Mouse (Mus musculus): ENCODE results near the gene Nudt8. TPM values are rescaled to one million over a fixed set of nuclear protein-coding genes. Genes with fewer than 3 reads are reported as not detected.
"Not testable (repeated sequence)": the region's sequence is repeated elsewhere in the genome, so short reads cannot be mapped to it uniquely, and the experiment has no call there.

The Nudt8 gene
- polyA plus RNA-seq, 1 experiment from 2014 or later: 41.0 TPM

DNA sequence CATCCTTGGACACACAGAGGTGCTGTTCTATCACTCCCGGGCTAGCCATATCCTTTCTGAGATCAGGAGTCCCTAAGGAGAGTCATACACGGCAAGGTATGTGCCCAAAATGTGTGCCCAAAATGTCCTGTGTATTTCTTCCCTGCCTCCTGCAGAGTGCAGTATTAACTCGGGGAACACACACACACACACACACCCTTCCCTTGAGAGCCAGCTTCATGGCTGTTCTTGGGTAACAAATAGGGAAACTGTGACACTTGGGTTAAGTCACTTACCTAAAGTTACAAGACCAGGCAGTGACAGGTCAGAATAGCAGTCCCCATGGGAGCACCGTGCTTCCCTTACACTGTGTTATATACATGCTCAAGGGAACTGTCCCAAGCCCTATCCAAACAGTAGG, 36.4 kb upstream of the Nudt8 start:
- H3K27ac ChIP-seq (ENCODE audit: poor library complexity, severe bottlenecking): no peak overlapping the region
- H3K4me1 ChIP-seq (replicated peaks): peaks cover 17% of the 10 kb centered on the region
- H3K36me3 ChIP-seq: no peaks in the 10 kb centered on the region
- WGBS: 67% methylated on average over 4 of the region's 4 CpGs
- H3K4me3 ChIP-seq: no peak overlapping the region
- no peaks in the 10 kb centered on the region; the same call in 1 of the 2 replicates for H3K9me3 ChIP-seq (replicated peaks)
- H3K27me3 ChIP-seq (replicated peaks): no peaks in the 10 kb centered on the region
- no peak overlapping the region for H3K9ac ChIP-seq
- no peak overlapping the region for H3K4me2 ChIP-seq
- ATAC-seq (ENCODE audit: insufficient number of reproducible peaks, low FRiP score): no peak

- WGBS: 64% methylated on average over 11 of the region's 11 CpGs
- peaks cover 19% of the 10 kb centered on the region for H3K4me1 ChIP-seq (replicated peaks)
- no peak overlapping the region for H3K4me2 ChIP-seq
- H3K27me3 ChIP-seq (replicated peaks): peaks cover 17% of the 10 kb centered on the region
- no peak for ATAC-seq (ENCODE audit: insufficient number of reproducible peaks, low FRiP score)
- H3K9me3 ChIP-seq (replicated peaks): no peaks in the 10 kb centered on the region
- no peak overlapping the region for H3K27ac ChIP-seq (ENCODE audit: poor library complexity, severe bottlenecking)
- no peaks in the 10 kb centered on the region for H3K36me3 ChIP-seq
- H3K9ac ChIP-seq: no peak overlapping the region
- H3K4me3 ChIP-seq: no peak overlapping the region
Observed at GRCm38 (mm10) chr19:3966330-3967075, 33.9 kb upstream of the Nudt8 start.

- H3K36me3 ChIP-seq: no peaks in the 10 kb centered on the region
- no peak overlapping the region for H3K27ac ChIP-seq (ENCODE audit: poor library complexity, severe bottlenecking)
- H3K4me1 ChIP-seq (replicated peaks): peaks cover 19% of the 10 kb centered on the region
- no peak overlapping the region for H3K4me3 ChIP-seq
- H3K27me3 ChIP-seq (replicated peaks): peaks cover 22% of the 10 kb centered on the region
- H3K9me3 ChIP-seq (replicated peaks): no peaks in the 10 kb centered on the region
- whole genome bisulfite sequencing: 29% methylated on average over 3 of the region's 3 CpGs
- no peak overlapping the region for H3K9ac ChIP-seq
- ATAC-seq (ENCODE audit: insufficient number of reproducible peaks, low FRiP score): no peak
- H3K4me2 ChIP-seq: no peak overlapping the region
Observed at GRCm38 (mm10) chr19:3967258-3967657, 33.1 kb upstream of the Nudt8 start.

GRCm38 (mm10) chr19:3972229-3972628, 28.2 kb upstream of the Nudt8 start, which contains the start of gene Aldh3b2:
Gene Aldh3b2, plus strand, starts transcription at chr19:3972328.
- Histone ChIP-seq H3K27ac (ENCODE audit: poor library complexity, severe bottlenecking) (no peak within 1 kb of the TSS), H3K9ac (no peak within 1 kb of the TSS), H3K36me3 (no peaks in the 10 kb centered on the region), H3K9me3 (replicated peaks) (no peaks in the 10 kb centered on the region), H3K4me1 (replicated peaks) (peaks cover 16% of the 10 kb centered on the region), H3K27me3 (replicated peaks) (peaks cover 44% of the 10 kb centered on the region), H3K4me2 (no peak within 1 kb of the TSS), H3K4me3 (no peak within 1 kb of the TSS)
- 42% methylated on average over 9 of the region's 9 CpGs for WGBS
- no peak for ATAC-seq (ENCODE audit: insufficient number of reproducible peaks, low FRiP score)

DNA sequence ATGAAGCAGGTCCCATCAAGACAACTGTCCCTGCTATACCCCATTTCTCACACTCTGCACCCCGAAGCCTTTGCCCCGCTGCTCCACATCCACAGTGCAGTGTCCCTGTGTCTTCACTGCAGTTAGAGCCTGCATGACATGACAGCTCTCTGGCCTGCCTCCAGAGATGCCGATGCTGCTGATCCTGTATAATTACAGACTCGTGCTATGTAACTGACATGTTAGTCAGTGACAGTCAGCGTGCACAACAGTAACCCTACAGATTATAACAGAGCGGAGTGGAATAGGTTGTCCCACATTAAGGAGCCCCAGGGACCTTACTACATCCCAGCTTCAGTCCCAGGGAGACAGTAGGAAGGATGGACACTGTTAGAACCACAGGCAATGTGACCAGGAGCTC, 25.8 kb upstream of the Nudt8 start:
- not testable (repeated sequence) for H3K4me1 ChIP-seq (replicated peaks); H3K9me3 ChIP-seq (replicated peaks)
- WGBS: 81% methylated on average over 6 of the region's 6 CpGs

GRCm38 (mm10) chr19:3975866-3976265, 24.5 kb upstream of the Nudt8 start:
- WGBS: 73% methylated on average over 2 of the region's 2 CpGs
- no peak for ATAC-seq (ENCODE audit: insufficient number of reproducible peaks, low FRiP score)

More for the DNA sequence above, 25.8 kb upstream of the Nudt8 start:
- H3K4me2 ChIP-seq; H3K4me3 ChIP-seq; H3K9ac ChIP-seq; H3K27ac ChIP-seq (ENCODE audit: poor library complexity, severe bottlenecking); H3K36me3 ChIP-seq; ATAC-seq (ENCODE audit: insufficient number of reproducible peaks, low FRiP score): not testable (repeated sequence)
- H3K27me3 ChIP-seq (replicated peaks): peaks cover 39% of the 10 kb centered on the region

DNA sequence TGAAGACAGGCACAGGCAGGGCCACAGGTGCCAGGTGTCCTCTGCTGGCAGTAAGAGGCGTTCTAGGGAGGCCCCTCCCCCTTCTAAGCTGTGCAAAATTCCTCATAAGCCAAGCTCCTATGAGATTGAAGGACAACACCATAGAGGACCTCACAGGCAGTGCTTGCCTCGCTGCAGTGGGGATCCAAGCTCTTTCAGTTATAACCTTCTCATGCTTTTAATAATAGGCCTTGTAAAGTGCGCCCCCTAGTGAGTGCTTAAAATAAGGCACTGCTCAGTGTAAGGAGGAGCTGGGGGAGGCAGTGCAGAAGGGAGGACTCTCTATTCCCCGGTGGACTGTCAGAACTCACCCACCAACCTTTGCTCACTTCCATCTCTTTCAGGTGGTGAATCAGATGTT, 20.1 kb upstream of the Nudt8 start:
- 0 out of 2 replicates have a peak, but pooled peaks have one; percentile 56 for ATAC-seq (ENCODE audit: insufficient number of reproducible peaks, low FRiP score)
- Histone ChIP-seq H3K4me3 (no peak overlapping the region), H3K4me2 (no peak overlapping the region), H3K4me1 (replicated peaks) (peaks cover 12% of the 10 kb centered on the region), H3K27ac (ENCODE audit: poor library complexity, severe bottlenecking) (no peak overlapping the region), H3K9ac (no peak overlapping the region), H3K9me3 (replicated peaks) (no peaks in the 10 kb centered on the region; the same call in 1 of the 2 replicates), H3K27me3 (replicated peaks) (peaks cover 4% of the 10 kb centered on the region; the same call in 1 of the 2 replicates), H3K36me3 (no peaks in the 10 kb centered on the region)
- WGBS: 11% methylated on average over 4 of the region's 4 CpGs

More at GRCm38 (mm10) chr19:3975866-3976265, 24.5 kb upstream of the Nudt8 start:
- no peak overlapping the region for H3K4me3 ChIP-seq
- no peaks in the 10 kb centered on the region for H3K36me3 ChIP-seq
- peaks cover 27% of the 10 kb centered on the region for H3K27me3 ChIP-seq (replicated peaks)
- H3K27ac ChIP-seq (ENCODE audit: poor library complexity, severe bottlenecking): no peak overlapping the region
- no peak overlapping the region for H3K9ac ChIP-seq
- no peaks in the 10 kb centered on the region for H3K4me1 ChIP-seq (replicated peaks)
- H3K4me2 ChIP-seq: no peak overlapping the region
- H3K9me3 ChIP-seq (replicated peaks): no peaks in the 10 kb centered on the region; the same call in 1 of the 2 replicates

- H3K9me3 ChIP-seq (replicated peaks): no peaks in the 10 kb centered on the region; the same call in 1 of the 2 replicates
- no peak overlapping the region for H3K4me2 ChIP-seq
- no peaks in the 10 kb centered on the region for H3K36me3 ChIP-seq
- no peak for ATAC-seq (ENCODE audit: insufficient number of reproducible peaks, low FRiP score)
- H3K4me1 ChIP-seq (replicated peaks): peaks cover 18% of the 10 kb centered on the region
- H3K4me3 ChIP-seq: no peak overlapping the region
- H3K27ac ChIP-seq (ENCODE audit: poor library complexity, severe bottlenecking): no peak overlapping the region
- no peak overlapping the region for H3K9ac ChIP-seq
- 64% methylated on average over 9 of the region's 9 CpGs for WGBS
- no peaks in the 10 kb centered on the region for H3K27me3 ChIP-seq (replicated peaks)
Observed at GRCm38 (mm10) chr19:3980917-3981316, 19.5 kb upstream of the Nudt8 start.

DNA sequence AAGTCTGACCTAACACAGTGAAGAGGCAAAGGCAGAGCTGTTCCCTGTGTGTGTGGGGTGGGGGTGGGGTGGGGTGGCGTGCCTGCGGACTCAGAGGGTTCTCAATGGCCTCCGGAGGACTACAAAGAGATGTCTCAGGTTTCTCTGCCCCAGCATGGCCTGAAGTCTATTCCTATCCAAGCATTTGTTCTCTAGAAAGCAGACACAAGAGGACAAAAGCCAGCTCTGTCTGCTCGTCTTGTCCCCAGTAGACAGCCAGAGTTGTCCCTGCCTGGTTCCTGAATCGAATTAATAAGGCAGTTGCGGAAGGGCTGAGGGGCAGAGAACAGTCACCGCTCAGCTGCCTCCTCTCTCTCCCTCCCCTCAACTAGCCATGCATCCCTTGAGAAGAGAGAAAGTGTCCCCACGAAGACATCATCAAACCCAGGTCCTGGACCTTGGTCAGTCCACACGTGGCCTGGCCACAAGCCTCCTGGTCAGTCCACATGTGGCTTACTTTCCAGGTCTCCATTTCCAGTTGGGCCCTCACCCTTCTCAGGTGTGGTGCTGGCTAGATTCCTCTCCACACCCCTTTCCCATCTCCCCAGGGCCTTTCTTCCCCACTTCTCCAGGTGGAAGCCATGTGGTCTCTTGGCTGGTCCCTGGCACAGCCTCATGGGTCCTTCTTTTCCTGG, 16.7 kb upstream of the Nudt8 start:
- ATAC-seq (ENCODE audit: insufficient number of reproducible peaks, low FRiP score): no peak
- H3K27ac ChIP-seq (ENCODE audit: poor library complexity, severe bottlenecking): no peak overlapping the region
- H3K9ac ChIP-seq: no peak overlapping the region
- H3K27me3 ChIP-seq (replicated peaks): no peaks in the 10 kb centered on the region
- 50% methylated on average over 9 of the region's 9 CpGs for WGBS
- H3K4me1 ChIP-seq (replicated peaks): peaks cover 30% of the 10 kb centered on the region
- H3K4me3 ChIP-seq: no peak overlapping the region
- H3K4me2 ChIP-seq: no peak overlapping the region
- H3K36me3 ChIP-seq: 0 out of 2 replicates have a peak, but pooled peaks cover under 1% of the 10 kb centered on the region
- H3K9me3 ChIP-seq (replicated peaks): no peaks in the 10 kb centered on the region; the same call in 1 of the 2 replicates

- Histone ChIP-seq H3K27ac (ENCODE audit: poor library complexity, severe bottlenecking) (peak overlapping the region; percentile 65), H3K36me3 (peaks cover 3% of the 10 kb centered on the region; the same call in 1 of the 2 replicates), H3K4me3 (no peak overlapping the region), H3K9ac (peak overlapping the region; percentile 22; the same call in 1 of the 2 replicates), H3K4me1 (replicated peaks) (peaks cover 30% of the 10 kb centered on the region), H3K4me2 (no peak overlapping the region), H3K27me3 (replicated peaks) (no peaks in the 10 kb centered on the region), H3K9me3 (replicated peaks) (no peaks in the 10 kb centered on the region; the same call in 1 of the 2 replicates)
- ATAC-seq (ENCODE audit: insufficient number of reproducible peaks, low FRiP score): no peak
- 23% methylated on average over 8 of the region's 8 CpGs for WGBS
Observed at GRCm38 (mm10) chr19:3985261-3985681, 15.1 kb upstream of the Nudt8 start.

GRCm38 (mm10) chr19:3986334-3986733, 14.0 kb upstream of the Nudt8 start, which contains the start of gene Acy3:
Gene Acy3, plus strand, starts transcription at chr19:3986570.
- WGBS: 15% methylated on average over 8 of the region's 8 CpGs
- ATAC-seq (ENCODE audit: insufficient number of reproducible peaks, low FRiP score): peak; percentile 62
- Histone ChIP-seq H3K36me3 (peaks cover 3% of the 10 kb centered on the region; the same call in 1 of the 2 replicates), H3K27ac (ENCODE audit: poor library complexity, severe bottlenecking) (peak within 1 kb of the TSS; percentile 65), H3K4me1 (replicated peaks) (peaks cover 30% of the 10 kb centered on the region), H3K4me3 (no peak within 1 kb of the TSS), H3K9me3 (replicated peaks) (no peaks in the 10 kb centered on the region), H3K4me2 (peak within 1 kb of the TSS; percentile 32), H3K27me3 (replicated peaks) (peaks cover 7% of the 10 kb centered on the region; the same call in 1 of the 2 replicates), H3K9ac (peak within 1 kb of the TSS; percentile 28; the same call in 1 of the 2 replicates)

All from heart, embryonic 12.5 days (tissue).